Mouse (Mus musculus): ENCODE data around the gene D130043K22Rik.

D130043K22Rik gene

DNA sequence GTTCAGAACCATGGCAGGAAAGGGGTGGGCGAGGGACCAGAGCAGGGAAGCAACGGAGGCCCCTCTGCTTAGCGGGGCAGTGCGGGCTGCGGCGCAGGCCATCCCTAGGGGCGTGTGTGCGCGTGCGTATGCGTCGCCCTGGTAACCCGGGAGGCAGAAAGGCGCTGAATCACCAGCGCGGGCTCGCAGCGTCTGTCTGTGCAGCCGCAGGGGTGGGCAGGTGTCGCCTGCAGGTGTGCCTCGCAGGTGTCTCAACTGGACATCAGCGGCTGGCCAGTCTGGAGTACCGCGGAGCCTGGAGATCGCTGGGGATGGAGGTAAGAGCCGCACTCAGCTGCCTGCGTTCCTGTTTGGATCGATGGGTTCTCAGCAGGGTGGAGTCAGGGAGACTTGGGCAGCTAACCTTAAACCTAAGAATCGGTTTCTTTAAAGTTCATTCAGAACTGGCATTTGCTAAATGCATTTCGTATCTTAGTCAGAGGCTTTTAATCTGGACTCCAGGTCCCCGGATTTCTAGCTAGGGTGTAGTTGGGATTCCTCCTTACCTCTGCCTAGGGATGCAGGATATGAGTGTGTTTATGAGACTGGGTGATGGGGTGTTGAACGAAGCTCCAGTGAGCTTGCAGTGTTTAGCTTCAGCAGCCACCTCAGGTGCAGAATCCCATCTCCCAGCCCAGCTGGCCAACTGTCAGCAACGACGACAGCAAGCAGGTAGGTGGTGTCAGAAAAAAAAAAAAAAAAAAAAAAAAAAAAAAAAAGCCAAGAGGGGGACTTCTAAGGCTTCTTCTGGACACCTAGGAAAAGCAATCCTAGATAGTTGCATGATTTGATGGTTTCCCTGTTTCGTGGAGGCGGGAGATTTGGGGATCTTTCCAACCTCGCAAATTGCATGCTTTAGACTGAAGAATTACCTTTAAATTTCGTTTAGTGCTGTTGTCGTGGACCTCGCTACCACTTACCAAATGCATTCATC lies at the start of gene D130043K22Rik:
Gene D130043K22Rik, plus strand, starts transcription at position 153 of the 973 bp plus-strand sequence.
- peak; percentile 69 to 79 for DNase-seq

DNA sequence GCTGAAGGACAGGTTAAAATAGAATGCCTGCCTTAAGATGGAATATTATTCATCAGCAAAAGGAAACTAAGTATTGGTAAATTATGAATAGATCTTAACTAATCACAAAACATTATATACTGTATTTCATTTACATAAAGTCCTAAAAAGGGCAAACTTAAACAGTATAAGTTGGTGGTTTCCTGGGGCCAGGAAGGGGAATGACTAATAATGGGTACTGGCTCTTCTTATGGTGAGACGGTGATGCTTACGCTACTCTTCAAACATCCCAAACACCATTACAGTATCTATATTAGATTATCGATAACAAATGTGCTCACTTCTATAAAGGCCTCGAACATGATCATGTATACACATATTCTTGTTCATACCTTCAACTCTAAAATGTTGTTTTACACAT lies 46.2 kb upstream of the D130043K22Rik start:
- no peak for DNase-seq

DNA sequence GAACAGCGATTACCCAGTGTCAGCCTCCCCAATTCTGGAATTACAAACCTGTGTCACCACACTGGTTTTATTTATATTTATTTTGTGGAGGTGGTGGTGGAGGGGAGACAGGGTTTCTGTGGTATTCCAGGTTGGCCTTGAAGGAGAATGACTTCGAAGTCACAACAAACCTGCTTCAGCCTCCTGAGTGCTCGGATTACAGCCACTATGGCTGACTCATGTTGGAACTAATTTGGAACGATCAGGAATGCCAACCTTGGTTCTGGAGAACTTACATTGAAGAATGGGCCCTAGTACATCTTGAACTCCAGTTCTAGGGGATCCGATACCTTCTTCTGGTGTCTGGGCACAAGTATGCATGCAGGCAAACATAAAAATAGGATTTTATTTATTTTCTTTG lies 45.6 kb upstream of the D130043K22Rik start:
- no peak for DNase-seq

DNA sequence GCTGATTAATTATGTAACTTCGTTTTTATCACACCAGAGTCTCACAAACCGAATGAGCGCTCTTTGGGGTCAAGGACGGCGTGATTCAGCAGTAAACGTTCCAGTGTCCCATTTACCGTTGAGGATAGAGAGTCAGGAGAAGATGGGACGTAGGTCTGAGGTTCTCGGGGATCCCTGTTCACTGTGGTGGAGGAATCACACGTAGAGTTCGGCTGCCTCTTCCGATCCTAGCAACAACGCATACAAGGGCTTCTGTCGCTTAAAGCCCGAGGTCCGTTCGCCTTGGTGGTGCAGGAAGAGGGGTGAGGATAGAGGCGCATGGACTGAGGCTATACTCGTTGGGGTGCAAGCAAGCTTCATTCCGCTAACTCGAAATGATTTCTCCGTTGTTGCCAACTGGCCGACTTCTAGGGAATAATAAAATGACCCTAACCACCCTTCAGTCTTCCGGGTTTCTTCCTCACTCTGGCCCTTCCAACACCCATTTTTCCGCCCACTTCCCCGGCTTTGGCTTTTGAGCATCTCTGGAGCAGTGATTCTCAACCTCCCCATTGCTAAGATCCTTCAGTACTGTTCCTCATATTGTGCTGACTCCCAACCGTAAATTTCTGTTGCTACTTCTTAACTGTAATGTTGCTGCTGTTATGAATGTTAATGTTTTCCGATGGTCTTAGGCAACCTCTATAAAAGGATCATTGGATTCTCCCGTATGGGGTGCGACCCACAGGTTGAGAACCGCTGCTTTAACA lies 44.8 kb upstream of the D130043K22Rik start:
- peak; percentile 61 to 72 for DNase-seq

DNA sequence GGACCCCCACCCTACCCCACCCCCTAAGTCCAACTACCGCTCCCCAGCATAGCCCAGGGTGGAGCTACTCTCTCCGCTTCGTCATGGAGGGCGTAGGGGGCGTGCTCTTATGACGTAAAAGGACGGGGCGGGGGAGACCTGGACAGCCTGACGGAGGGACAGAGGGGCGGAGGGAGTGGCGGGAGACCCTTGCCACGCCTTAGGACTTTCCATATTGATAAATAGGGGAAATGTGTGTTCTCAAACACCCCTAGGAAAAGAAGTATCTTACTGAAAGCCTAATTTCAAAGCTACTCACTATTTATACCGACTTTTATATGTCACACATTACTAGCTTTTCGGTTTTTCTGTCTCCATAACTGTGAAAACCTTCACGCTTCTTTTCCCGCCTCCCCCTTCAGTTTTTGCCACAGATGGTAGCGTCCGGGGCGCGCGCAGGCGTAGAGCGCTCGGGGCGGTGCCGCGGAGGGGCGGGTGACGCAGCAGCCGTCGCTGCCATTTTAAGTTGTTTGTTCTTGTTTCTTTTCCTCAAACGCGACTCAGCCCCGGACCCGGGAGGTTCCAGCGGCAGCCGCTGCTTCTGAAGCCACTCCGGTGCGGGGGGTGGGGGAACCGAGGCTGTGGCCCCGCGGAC lies 44.1 kb upstream of the D130043K22Rik start:
- DNase-seq = peak; percentile 95 to 98

DNA sequence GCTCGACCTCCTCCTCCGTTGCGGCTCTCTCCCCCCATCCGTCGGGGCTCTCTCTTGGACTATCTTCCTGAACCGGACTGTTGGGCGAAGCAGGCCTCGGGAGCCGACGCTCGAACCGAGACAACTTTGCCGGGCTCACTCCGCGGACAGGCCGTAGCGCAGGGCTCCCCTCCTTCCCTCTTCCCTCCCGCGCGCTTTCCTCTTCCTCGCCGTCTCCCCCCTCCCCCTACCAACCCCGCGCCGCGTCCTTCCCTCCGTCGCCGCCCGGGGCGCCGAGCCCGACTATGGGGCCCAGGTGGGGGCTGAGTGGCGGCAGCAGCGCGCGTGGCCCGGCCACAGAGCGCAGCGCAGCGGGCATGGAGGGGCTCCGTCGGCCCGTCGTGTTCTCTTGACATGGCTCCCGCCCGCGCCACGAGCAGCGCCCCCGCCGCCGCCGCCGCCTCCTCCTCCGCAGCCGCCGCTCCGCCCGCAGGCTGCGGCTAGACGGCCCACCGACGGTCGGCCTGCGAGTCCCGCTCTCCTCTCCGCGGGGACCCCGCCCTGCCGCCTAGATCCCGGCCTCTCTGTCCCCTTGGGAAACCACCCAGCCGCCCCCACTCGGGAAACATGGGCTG lies 43.5 kb upstream of the D130043K22Rik start, which contains the start of gene BC005537:
Gene BC005537, plus strand, starts transcription at position 350 of the 614 bp plus-strand sequence.
- DNase-seq = peak; percentile 66 to 70

DNA sequence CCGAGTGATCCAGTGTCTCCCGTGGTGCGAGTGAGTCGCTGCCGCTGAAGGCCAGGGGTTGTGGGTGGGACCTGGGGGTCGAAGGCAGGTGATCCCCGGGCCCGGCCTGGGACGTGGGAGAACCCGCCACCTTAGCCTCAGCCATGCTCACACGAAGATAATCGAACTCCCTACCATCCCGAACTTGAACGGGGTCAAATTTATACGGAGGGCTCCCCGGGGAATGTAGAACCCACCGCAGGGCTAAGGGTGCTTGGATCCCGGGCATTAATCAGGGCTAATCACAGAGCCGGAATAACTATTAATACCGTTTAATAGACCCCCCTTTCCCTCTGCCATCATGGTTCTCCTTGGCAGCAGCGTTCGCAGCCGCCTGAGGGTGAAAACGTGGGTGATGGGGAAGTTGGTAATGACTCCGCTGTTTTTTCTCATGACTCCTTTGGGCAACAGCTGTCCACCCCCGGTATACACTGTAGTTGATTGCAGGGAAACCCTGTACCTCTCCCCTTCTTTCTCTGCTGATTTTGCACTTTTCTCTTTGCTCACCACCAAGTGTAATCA lies 42.7 kb upstream of the D130043K22Rik start:
- DNase-seq = peak; percentile 22 to 39

DNA sequence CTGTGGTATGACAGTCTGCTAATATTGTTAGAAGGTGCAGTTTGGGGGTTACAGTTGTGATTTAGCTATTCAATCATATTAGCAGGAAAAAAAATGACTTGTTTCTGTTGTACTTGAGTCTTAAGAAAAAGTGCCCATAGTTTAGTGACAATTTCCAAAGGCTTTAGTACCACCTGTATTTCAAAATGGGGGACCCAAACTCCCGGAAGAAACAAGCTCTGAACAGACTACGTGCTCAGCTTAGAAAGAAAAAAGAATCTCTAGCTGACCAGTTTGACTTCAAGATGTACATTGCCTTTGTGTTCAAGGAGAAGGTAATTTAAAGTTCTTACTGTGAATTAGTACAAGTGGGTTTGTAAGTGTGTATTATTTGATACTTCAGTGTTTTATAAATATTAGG lies 41.7 kb upstream of the D130043K22Rik start:
- no peak for DNase-seq

DNA sequence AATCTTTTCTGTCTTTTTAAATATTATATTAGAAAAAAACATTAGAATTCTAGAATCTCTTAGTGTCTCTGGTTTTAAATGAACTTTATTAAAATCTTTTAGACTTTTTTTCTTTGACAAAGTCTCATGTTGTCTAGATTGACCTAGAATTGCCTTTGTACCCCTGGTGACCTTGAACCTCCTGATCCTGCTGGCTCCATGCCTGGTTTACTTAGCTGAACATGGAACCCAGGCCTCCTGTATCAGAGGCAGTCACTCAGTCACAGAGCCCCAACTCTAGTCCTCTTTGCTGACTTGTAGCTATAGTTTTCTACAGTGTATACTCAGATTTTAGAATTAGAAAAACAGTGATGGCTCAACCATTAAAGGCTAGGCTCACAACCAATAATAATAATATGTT lies 38.9 kb upstream of the D130043K22Rik start:
- no peak for DNase-seq

DNA sequence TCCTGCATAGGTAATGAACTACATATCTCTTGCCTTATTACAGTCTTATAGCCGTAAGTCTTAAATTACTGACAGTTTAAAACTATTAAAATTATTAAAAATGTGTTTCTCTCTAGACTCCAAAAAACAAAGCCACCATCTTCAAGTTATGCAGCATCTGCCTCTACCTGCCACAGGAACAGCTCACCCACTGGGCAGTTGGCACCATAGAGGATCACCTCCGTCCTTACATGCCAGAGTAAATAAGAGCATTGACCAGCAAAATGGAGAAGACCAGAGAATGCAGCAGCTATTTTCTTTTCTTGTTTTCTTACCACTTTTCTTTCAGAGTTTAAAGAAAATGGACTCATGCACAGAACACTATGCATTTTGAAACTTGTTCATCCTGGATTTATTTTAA lies 32.4 kb upstream of the D130043K22Rik start:
- peak; percentile 22 to 56 for DNase-seq

DNA sequence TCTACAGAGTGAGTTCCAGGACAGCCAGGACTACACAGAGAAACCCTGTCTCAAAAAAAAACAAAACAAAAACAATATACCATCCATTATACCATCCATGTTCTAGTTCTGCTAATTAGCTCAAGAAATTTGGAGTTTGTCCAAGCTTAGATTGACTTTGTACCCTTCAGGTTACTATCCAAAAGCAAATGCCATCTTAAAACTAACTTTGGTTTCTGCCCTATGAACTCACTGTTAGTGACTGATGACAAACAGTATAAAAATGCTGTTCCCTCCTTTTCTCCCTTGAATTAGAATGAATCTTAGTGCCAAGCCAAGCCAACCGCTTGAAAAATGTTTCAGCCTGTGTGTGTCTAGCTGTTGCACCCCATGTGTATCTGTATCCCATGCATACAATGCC lies 30.3 kb upstream of the D130043K22Rik start:
- DNase-seq = no peak

DNA sequence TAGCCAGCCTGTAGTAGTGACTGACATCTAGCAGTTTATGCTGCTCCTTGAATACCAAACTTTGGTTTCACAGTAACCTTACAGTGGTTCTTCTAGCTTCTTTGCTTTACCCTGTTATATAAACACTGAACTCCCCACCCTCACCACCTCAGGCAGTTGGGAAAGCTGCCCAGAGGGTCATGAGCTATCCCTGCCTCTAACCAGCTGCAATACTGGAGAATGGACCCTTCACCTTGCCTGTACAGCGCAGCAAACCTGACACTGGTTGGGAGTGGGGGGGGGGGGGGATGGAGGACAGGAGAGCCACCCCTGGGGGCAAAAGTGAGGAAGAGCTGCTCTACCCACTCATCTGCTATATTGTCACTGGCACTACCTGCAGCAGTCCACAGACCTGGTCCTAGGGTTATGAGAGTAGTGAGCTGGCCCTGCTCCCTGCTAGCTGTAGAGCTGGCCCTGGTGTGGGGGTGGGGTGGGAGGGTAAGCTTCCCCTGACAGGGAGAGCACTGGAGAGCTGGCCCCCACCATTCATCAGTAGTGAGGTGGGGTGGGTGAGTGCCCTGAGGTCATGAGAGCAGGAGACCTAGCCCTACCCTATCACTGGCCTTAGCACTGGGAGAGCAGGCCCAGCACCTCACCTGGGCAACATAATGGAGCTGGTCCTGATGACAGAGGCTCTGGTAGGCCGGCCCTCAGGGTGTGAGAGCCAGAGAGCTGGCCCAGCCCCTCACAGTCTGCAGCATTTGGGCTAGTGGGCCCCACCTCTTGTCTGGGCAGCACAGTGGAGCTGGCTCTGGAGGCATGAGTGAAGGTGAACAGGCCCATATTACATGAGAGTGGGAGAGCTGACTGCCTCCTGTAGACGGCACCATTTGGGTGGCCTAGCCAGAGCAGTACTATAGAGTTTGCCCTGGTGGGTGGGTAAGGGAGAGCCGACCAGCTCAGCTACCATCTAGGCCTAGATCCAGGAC lies 28.5 kb upstream of the D130043K22Rik start:
- DNase-seq = no peak

DNA sequence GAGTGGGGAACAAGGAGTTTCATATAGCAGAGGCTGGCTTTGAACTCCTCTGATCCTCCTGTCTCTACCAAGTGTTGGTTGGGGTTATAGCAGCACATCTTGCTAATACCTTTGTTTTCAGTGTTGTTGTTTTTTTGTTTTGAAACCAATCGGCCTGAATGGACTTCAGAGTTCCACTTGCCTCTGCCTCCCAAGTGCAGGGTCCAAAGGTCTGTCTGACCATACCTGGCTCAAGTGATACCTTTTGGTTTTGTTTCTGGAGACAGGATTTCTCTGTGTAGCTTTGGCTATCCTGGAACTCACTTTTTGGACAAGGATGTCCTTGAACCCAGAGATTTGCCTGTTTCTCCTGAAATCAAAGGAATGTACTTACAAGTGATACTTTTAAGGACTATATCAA lies 25.0 kb upstream of the D130043K22Rik start:
- DNase-seq = no peak

DNA sequence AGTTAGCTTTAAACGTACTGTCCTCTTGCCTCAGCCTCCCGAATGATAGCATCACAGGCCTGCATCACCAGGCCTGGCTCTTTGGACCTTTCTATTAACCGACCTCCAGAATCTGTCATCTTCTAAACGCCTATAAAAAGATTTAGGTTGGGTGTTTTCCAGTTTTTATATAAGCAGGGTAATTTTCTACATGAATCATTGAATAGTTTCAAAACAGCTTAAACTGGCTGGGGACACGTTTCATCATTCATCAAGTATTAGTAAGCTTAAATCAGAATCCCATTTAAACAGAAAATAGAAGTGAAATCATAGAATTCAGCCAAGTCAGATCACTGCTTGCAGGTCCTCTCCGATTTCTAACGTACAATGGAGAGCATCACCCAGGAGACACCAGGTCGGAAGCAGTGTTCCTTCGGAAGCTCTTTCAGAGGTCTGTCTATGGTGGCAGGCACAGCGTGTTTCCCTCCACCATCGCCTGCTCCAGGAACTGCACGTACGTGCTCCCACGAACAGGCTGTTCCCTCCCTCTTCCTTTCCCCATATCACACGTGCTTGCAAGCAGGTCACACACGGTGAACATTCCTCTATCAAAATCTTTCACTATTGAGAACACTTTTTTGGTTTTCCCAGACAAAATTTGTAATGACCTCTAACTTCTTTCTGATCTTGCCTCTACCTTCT lies 22.1 kb upstream of the D130043K22Rik start:
- DNase-seq = no peak

DNA sequence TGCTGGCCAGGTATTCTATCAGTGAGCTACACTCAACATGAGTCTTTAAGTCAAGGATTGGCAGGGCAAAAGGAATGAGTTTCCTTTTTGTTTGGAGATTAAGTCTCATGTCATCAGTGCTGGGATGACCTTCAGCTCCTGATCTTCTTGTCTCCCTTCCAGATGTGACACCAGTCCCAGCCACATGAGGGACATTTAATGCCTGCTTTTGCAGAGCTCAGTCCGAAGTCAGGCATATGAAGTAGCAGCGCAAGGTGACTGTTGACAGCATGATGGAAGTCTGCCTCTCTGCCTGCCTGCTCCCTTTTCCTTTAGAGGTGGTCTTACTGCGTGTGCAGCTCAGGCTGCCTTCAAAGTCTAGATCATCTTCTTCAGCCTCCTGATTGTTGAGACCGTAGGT lies 20.3 kb upstream of the D130043K22Rik start:
- DNase-seq = no peak

DNA sequence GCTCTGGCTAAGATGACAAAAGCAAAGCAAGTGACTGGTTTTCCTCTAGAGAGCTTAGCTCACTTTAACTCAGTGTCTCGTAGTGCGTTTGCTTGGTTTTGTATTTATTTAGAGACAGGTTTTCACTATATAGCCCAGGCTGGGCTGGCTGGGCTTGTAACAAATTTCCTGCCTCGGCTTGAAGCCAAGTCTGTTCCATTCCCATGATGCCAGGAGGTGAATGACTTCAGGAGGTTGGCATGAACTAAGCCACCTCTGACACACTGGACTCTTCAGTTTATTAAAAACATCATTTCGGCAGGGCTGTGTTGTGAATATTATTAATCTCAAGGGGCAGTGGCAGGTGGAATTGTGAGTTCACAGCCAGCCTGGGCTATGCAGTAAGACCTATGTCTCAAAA lies 19.3 kb upstream of the D130043K22Rik start:
- DNase-seq = peak; percentile 42 to 62

DNA sequence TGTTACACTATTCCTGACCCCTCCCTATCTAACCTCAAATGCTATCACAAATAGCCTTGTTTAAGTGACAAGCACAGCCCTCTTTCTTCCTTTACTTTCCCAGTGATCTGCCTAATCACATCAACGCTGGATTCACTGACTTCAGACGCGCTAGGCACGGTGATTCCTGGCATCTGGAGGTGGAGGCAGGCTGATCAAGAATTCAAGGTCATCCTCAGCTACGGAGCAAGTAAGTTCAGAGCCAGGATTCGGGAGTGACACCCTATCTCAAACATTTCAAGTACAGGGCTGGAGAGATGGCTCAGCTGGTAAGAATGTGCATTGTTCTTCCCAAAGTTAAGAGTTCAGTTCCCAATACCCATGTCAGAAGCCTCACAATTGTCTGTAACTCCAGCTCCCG lies 18.8 kb upstream of the D130043K22Rik start:
- DNase-seq = no peak

DNA sequence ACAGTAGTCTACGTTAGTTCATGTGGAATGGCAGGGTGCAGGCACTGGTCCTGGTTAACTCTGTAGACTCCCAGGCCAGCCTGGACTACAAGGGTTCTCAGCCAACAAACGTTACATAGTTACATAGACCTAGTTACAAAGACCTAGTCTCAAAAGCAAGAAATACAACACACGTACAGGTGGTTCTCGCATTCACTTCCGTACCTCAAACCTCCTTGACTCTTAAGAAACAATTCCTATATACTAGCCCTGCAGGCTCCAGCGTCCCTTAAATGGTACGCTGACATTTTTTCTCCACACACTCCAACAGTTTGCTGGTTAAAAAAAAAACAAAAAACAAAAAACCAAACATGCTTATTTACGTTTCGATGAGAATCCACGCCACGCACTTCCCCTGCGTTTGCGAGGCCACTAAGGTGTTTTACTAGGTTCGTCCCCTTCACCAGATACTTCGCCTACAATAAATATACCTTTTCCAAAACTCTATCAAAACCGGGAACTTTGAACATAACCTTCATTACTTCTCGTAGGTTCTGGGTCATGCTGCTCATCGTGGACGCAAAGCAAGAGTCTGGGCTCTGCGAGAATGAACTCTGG lies 14.1 kb upstream of the D130043K22Rik start:
- peak in 1 of 2 experiments; percentile 25 for DNase-seq

DNA sequence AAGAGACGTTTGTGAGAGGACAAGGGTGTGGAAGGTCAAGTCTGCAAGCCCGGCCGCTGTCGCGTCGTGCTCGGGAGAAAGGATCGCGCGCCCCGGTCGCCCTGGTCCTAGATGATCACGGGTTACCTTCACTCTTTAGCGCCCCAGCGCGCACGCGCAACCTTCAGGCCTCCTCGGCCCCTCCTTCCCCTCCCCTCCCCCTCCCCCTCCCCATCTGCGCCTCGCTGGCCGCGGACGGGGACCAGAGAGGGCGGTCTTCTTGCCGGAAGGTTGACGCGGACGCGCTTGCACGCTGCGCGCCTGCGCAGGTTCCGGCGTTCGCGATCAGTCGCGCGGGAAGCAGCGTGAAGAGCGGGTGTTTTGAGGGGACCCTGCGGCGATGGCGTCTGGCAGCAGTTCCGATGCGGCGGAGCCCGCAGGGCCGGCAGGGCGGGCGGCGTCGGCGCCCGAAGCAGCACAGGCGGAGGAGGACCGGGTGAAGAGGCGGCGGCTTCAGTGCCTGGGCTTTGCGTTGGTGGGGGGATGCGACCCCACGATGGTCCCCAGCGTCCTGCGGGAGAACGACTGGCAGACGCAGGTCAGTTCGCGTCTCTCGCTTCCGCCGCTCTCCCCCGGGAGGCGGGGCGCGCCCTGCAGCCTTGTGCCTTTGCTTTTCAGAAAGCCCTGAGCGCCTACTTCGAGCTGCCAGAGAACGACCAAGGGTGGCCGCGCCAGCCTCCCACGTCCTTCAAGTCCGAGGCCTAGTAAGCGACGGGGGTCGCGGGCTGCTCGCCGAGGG lies 13.4 kb upstream of the D130043K22Rik start, which contains the start of the genes Acot13 and Tdp2:
Gene Acot13, minus strand, starts transcription at position 188 of the 778 bp plus-strand sequence.
Gene Tdp2, plus strand, starts transcription at position 327 of the 778 bp plus-strand sequence.
- peak; percentile 96 to 97 for DNase-seq
